Mouse (Mus musculus): Measurements from ENCODE around the gene Vps37b. TPM values are rescaled to one million over a fixed set of nuclear protein-coding genes. Genes with fewer than 3 reads are reported as not detected.
"Not testable (repeated sequence)": the region's sequence is repeated elsewhere in the genome, so short reads cannot be mapped to it uniquely, and the experiment has no call there.

The Vps37b gene
- 10 to 100 TPM; 35.9 to 39.4 (median 36.6) TPM for total RNA-seq (2022)

DNA sequence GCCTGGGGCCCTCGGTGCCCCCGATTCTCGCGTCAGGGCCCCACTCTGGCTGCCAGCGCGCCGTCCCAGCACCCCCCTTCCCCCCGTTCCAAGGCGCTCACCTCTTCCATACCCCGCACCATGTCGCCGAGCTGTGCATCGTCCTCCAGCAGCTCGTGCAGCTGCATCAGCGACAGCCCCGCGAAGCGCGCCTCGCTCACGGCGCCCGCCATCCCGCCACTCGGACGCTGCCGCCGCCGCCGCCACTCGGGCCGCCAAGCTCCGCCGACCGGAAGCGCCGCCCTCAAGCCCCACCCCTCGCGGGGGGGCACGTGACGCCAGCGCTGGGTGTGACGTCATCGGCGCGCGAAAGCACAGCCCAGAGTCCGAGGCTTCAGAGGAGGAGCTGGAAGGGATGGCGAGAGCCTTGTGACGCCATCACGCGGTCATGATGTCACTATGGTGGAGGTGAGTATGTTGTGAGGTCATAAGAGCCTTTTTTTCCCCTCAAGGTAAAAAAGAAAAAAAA is at the start of gene Vps37b:
Gene Vps37b (minus strand): TSS at position 270 of the 508 bp plus-strand sequence.
- DNase-seq (ENCODE audit: low spot score in 2 of 2), result peak; percentile 79 to 88

GRCm38 (mm10) chr5:124079880-124080279 is 47.8 kb upstream of the Vps37b start:
- DNase-seq (ENCODE audit: low spot score in 2 of 2), result no peak

GRCm38 (mm10) chr5:124078794-124079416 is 46.8 kb upstream of the Vps37b start:
- DNase-seq (ENCODE audit: low spot score in 2 of 2), result peak; percentile 81 to 85

- DNase-seq (ENCODE audit: low spot score in 2 of 2), result no peak
Measured at GRCm38 (mm10) chr5:124077856-124078460, 45.9 kb upstream of the Vps37b start.

- no peak for DNase-seq (ENCODE audit: low spot score in 2 of 2)
Measured at GRCm38 (mm10) chr5:124077241-124077640, 45.2 kb upstream of the Vps37b start.

DNA sequence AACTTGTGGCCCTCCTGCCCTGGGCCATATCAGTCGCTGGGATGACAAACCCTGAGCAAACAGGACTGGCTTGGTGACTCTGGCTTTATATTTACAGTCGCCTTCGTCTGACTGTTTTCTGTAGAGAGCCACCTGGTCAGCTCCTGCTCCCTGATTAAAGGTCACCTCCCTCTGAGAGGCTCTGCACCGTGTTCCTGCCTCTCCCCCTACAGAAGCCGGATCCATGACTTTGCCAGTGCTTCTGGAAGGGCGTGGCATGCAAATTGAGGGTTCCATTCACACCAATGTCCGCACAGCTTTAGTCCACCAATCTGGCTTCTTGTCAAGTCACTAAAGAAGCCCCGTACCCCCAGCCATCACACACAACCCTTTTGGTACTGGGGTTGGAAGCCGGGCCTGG is 44.5 kb upstream of the Vps37b start:
- no peak for DNase-seq (ENCODE audit: low spot score in 2 of 2)

DNA sequence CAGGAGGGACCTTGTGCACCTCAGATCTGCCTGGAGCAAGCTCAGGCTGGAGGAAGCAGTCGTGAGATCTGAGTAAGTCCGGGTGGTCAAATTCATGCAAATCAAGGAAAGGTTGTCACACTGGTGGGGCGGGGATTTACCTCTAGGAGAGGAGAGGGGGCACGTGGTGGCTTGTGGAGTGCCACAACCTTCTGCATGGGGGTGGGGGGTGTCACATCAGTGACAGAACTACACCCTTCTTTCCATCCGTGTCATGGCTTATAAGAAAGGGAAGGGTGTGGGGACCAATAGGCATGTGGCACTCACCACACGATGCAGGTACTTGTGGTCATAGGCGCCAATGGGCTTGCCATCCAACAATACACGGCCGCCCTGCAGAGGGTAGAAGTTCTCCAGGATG is 43.6 kb upstream of the Vps37b start:
- DNase-seq (ENCODE audit: low spot score in 2 of 2), result no peak

- DNase-seq (ENCODE audit: low spot score in 2 of 2), result no peak
Measured at GRCm38 (mm10) chr5:124074845-124075307, 42.8 kb upstream of the Vps37b start.

- no peak for DNase-seq (ENCODE audit: low spot score in 2 of 2)
Measured at GRCm38 (mm10) chr5:124073682-124074081, 41.6 kb upstream of the Vps37b start.

DNA sequence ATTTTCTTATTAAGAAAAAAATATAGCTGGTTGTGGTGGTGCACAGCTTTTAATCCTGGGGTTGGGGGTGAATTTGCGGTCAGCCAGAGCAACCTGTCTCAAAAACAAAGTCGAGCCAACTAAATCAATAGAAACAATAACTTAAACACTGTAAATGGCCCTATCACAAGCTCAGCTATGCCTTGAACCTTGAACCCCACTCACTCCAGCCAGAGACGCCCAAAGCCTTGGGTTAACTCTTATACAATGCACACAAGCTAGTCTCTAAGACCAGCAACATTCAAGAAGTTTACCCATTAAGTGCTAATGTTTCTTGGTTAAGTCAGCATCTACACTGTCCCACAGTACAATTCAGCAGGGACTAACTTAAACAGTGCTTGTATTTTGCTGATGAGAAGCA is 37.6 kb upstream of the Vps37b start:
- no peak for DNase-seq (ENCODE audit: low spot score in 2 of 2)

GRCm38 (mm10) chr5:124062037-124062824 is 30.2 kb upstream of the Vps37b start:
- no peak for DNase-seq (ENCODE audit: low spot score in 2 of 2)

DNA sequence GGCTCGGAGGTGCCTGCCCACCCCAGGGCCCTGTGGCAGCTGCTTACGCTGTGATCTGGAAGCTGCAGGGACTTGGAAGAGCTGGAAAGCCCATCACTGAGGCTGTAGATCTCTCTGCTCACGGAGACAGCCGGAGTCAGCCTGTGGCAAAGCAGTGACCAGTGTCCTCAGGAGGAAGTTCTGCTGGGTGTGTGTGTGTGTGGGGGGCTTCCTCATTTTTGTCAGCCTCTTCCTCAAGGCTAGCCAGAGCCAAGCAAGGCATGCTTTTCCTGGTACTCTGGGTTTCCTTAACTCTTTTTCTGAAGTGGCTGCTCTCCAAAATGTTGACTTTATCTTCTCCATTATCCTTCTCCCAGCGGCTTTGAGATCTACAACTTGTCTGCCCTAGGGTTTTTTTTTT is 27.6 kb upstream of the Vps37b start:
- DNase-seq (ENCODE audit: low spot score in 2 of 2), result no peak

DNA sequence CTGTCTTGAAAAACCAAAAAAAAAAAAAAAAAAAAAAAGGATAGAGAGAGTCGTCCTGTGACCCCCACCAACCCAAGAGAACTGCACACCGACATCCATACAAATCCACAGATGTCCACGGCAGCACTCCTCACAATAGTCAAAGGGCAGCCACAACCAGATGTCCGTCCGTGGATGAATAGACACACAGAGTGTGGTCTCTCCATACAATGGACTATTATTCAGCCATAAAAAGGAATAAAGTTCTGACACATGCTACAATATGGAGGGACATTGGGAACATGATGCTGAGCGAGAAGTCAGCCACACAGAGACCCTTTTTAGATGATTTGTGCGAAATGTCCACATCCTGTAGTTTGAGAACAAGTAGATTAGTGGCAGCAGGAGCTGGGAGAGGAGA is 26.7 kb upstream of the Vps37b start:
- DNase-seq (ENCODE audit: low spot score in 2 of 2), result no peak

DNA sequence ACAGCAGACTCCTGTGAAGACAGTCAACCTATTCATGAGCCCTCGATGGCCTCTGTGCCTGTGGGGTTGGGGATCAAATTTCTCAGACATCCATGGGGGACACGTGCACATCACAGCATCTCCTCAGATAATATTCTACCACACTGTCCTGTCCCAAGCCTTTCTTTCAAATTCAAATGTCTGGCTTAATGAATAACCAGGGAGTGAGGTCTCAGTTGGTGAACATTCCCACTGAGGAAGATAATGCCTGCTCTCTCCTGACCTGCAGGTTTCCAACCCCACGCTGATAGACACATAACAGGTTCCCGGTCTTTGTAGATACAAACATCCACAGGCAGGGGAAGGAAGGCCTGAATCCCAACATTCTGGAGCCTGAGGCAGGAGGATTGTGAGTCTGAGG is 24.9 kb upstream of the Vps37b start:
- DNase-seq (ENCODE audit: low spot score in 2 of 2), result no peak

GRCm38 (mm10) chr5:124056219-124056618 is 24.1 kb upstream of the Vps37b start:
- no peak for DNase-seq (ENCODE audit: low spot score in 2 of 2)

- not testable (repeated sequence) for DNase-seq (ENCODE audit: low spot score in 2 of 2)
Measured at GRCm38 (mm10) chr5:124052641-124053040, 20.6 kb upstream of the Vps37b start.

DNA sequence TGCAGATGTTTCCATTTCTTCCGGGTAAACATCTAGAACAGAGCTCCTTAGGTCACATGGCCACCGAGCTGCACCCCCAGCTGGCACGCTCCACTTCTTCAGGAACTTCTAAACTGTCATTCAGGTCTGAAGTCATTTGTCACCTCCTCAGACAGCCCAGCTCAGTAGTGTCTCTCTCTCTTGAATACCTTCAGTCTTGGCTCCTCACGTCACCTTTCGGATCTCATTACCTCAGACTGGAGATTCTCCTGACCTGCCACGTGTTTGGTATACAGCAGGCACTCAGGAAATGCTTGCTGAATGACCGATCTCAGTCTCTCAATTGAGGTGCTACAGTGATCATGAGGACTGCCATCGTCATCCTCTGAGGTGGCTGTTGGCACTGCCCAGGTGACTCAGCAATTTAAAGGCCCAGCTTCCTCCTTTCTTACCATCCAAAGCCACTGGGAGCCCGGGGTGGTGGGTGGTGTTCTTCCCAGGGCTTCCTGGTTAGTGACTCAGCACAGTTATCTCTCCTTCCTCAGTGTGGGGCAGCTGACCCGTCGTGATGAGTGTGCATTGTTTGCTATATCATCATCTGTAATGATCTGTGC is 19.9 kb upstream of the Vps37b start:
- no peak for DNase-seq (ENCODE audit: low spot score in 2 of 2)

GRCm38 (mm10) chr5:124050095-124051050 is 18.3 kb upstream of the Vps37b start:
- no peak for DNase-seq (ENCODE audit: low spot score in 2 of 2)

GRCm38 (mm10) chr5:124049249-124050045 is 17.4 kb upstream of the Vps37b start:
- DNase-seq (ENCODE audit: low spot score in 2 of 2), result no peak

Data from layer of hippocampus, adult 8-10 months (tissue).